Mouse (Mus musculus): ENCODE measurements around the gene Taf3. TPM values are rescaled to one million over a fixed set of nuclear protein-coding genes. Genes with fewer than 3 reads are reported as not detected.

The Taf3 gene
- polyA plus RNA-seq, 1 experiment from 2014 or later = 13.3 TPM

- H3K9ac ChIP-seq (ENCODE audit: low read length) = no peak overlapping the region
- no peak for ATAC-seq (ENCODE audit: low read depth)
- no peak overlapping the region for H3K4me3 ChIP-seq (ENCODE audit: low read length)
- no peaks in the 10 kb centered on the region for H3K9me3 ChIP-seq (ENCODE audit: control insufficient read depth, low read length)
- 22% methylated on average over 12 of the region's 12 CpGs for WGBS
- H3K4me1 ChIP-seq (replicated peaks; ENCODE audit: control insufficient read depth, insufficient read depth, low read length) = peaks cover 5% of the 10 kb centered on the region
- no peak overlapping the region; the same call in 1 of the 2 replicates for H3K4me2 ChIP-seq (ENCODE audit: low read depth, low read length)
- no peaks in the 10 kb centered on the region for H3K36me3 ChIP-seq (ENCODE audit: control insufficient read depth, insufficient read depth, low read length)
- H3K27me3 ChIP-seq (ENCODE audit: control insufficient read depth, insufficient read depth, low read depth, low read length) = peaks cover 50% of the 10 kb centered on the region
- no peak overlapping the region for H3K27ac ChIP-seq (ENCODE audit: low read length)
These were observed 175.7 kb downstream of the Taf3 start for GRCm38 (mm10) chr2:9872682-9873081.

- Histone ChIP-seq H3K27ac (ENCODE audit: low read length) (no peak overlapping the region), H3K9me3 (ENCODE audit: control insufficient read depth, low read length) (no peaks in the 10 kb centered on the region), H3K9ac (ENCODE audit: low read length) (no peak overlapping the region), H3K4me3 (ENCODE audit: low read length) (no peak overlapping the region), H3K4me2 (ENCODE audit: low read depth, low read length) (no peak overlapping the region), H3K27me3 (ENCODE audit: control insufficient read depth, insufficient read depth, low read depth, low read length) (peaks cover 43% of the 10 kb centered on the region), H3K36me3 (ENCODE audit: control insufficient read depth, insufficient read depth, low read length) (no peaks in the 10 kb centered on the region), H3K4me1 (replicated peaks; ENCODE audit: control insufficient read depth, insufficient read depth, low read length) (no peaks in the 10 kb centered on the region)
- WGBS = 53% methylated on average over 6 of the region's 6 CpGs
- ATAC-seq (ENCODE audit: low read depth) = no peak
These were observed 176.6 kb downstream of the Taf3 start for GRCm38 (mm10) chr2:9871798-9872197.

GRCm38 (mm10) chr2:9871141-9871716, 177.2 kb downstream of the Taf3 start:
- Histone ChIP-seq H3K4me3 (ENCODE audit: low read length) (no peak overlapping the region), H3K4me2 (ENCODE audit: low read depth, low read length) (no peak overlapping the region), H3K9me3 (ENCODE audit: control insufficient read depth, low read length) (no peaks in the 10 kb centered on the region), H3K36me3 (ENCODE audit: control insufficient read depth, insufficient read depth, low read length) (no peaks in the 10 kb centered on the region), H3K27ac (ENCODE audit: low read length) (no peak overlapping the region), H3K4me1 (replicated peaks; ENCODE audit: control insufficient read depth, insufficient read depth, low read length) (no peaks in the 10 kb centered on the region), H3K9ac (ENCODE audit: low read length) (no peak overlapping the region), H3K27me3 (ENCODE audit: control insufficient read depth, insufficient read depth, low read depth, low read length) (peaks cover 39% of the 10 kb centered on the region)
- WGBS = 42% methylated on average over 4 of the region's 4 CpGs
- ATAC-seq (ENCODE audit: low read depth) = no peak

- H3K4me2 ChIP-seq (ENCODE audit: low read depth, low read length) = no peak overlapping the region
- ATAC-seq (ENCODE audit: low read depth) = peak; percentile 26; the same call in 1 of the 2 replicates
- H3K4me1 ChIP-seq (replicated peaks; ENCODE audit: control insufficient read depth, insufficient read depth, low read length) = no peaks in the 10 kb centered on the region
- H3K4me3 ChIP-seq (ENCODE audit: low read length) = no peak overlapping the region
- H3K27ac ChIP-seq (ENCODE audit: low read length) = no peak overlapping the region
- WGBS = 48% methylated on average over 12 of the region's 12 CpGs
- H3K9me3 ChIP-seq (ENCODE audit: control insufficient read depth, low read length) = no peaks in the 10 kb centered on the region
- H3K36me3 ChIP-seq (ENCODE audit: control insufficient read depth, insufficient read depth, low read length) = no peaks in the 10 kb centered on the region
- no peak overlapping the region for H3K9ac ChIP-seq (ENCODE audit: low read length)
- H3K27me3 ChIP-seq (ENCODE audit: control insufficient read depth, insufficient read depth, low read depth, low read length) = peaks cover under 1% of the 10 kb centered on the region
These were observed 181.1 kb downstream of the Taf3 start for GRCm38 (mm10) chr2:9867092-9867825.

Other genes with a start within 250 kb of the Taf3 start
- gene 4930412O13Rik, start 167.3 kb downstream of the Taf3 start, polyA plus RNA-seq (2015; fragmentation: Nextera tagmentation; extraction: Ambion mirVana) = not detected in 2 replicates
- gene 9230102O04Rik, start 159.1 kb downstream of the Taf3 start, polyA plus RNA-seq (2015; fragmentation: Nextera tagmentation; extraction: Ambion mirVana) = not detected in 2 replicates
- 5.0 and 5.4 TPM in 2 replicates for gene Gata3, start 158.6 kb downstream of the Taf3 start, polyA plus RNA-seq (2015; fragmentation: Nextera tagmentation; extraction: Ambion mirVana)
- gene Atp5c1, start 31.9 kb upstream of the Taf3 start, polyA plus RNA-seq (2015; fragmentation: Nextera tagmentation; extraction: Ambion mirVana) = 530 and 541 TPM in 2 replicates
- gene Kin, start 32.0 kb upstream of the Taf3 start, polyA plus RNA-seq (2015; fragmentation: Nextera tagmentation; extraction: Ambion mirVana) = 26.7 and 28.7 TPM in 2 replicates
- 3.9 and 8.6 TPM in 2 replicates for gene Itih2, start 82.8 kb upstream of the Taf3 start, polyA plus RNA-seq (2015; fragmentation: Nextera tagmentation; extraction: Ambion mirVana)
- gene Itih5, start 105.0 kb upstream of the Taf3 start, polyA plus RNA-seq (2015; fragmentation: Nextera tagmentation; extraction: Ambion mirVana) = 5.2 and 6.7 TPM in 2 replicates

All from lung, embryonic 16.5 days (tissue).